Mouse (Mus musculus) CD4-positive, CD25-positive, alpha-beta regulatory T cell, adult 2 months (primary cell): ENCODE data around the gene Atp11a.

Experiments used
- DNase-seq: peaks from one replicate; pipeline ENCODE4 v3.0.0-alpha.2; 2012; ENCODE audit warnings: low read depth, low spot score

Atp11a gene

DNA sequence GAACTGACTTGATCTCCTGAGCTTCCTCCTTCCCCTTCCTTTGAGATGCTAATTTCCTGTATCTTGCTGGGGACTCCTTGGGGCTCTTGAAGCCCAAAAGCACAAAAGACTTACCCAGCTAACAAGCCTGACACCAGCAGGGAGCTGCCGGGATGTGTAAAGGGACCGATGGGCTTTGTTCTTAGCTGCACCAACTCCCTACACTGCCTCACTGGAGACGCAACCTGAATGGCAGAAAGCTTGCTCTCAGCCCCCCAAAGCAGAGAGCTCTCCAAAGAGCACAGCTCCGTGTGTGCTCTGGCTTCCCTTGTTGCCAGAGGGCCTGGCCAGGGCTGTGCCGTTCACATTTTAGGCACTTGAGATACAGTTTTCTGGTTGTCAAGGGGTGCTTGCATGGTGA lies 114.6 kb downstream of the Atp11a start:
- no peak for DNase-seq

DNA sequence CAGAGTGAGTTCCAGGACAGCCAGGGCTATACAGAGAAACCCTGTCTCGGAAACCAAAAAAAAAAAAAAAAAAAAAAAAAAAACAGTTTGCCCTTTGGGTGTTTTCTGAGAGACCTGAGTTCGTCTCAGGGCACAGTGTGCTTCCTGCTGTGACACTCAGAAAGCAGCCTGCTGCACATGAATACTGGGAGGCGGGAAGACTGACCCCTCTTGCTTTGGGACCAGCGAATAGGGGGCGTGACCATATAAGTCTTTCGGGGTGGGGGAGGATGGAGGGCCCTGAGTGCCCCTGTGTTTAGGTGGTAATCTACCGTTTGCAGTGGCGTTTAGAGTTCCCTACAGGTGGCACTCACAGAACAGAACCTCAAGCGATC lies 116.2 kb downstream of the Atp11a start:
- DNase-seq: peak; percentile 16

DNA sequence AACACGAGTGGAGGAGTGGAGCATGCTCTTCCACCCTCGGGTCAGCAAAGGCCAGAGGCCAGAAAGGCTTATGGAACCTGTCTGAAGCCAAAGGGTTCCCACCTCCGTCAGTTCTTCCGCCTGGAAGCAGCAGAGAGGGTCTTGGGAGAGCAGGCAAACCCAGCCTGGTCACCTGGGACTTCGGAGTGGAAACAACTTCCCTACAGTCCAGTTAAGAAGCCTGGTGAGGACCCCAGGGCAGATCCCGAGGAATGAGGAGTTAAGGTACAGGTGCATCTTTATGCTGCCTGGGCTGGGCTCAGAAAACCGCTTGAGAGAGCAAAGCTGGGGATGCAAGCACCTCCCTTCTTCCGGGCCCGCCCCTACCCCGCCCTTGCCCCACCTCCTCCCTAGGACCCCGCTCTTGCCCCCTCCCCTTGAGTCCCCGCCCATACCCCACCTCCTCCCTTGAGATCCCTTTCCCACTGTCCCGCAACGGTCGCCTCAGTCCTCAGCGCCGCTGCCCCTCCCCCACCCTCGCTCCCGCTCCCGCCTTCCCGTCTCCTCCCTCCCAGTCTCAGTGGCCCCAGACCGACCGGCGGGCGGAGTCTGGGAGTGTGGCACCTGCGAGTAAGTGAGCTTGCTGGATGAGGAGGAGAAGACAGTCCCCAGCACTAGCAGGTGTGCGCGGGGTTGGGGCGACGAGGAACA lies 116.7 kb downstream of the Atp11a start, which contains the start of gene Mcf2l:
Mcf2l (plus strand) TSS at position 450 of the 690 bp plus-strand sequence.
- peak; percentile 61 for DNase-seq

DNA sequence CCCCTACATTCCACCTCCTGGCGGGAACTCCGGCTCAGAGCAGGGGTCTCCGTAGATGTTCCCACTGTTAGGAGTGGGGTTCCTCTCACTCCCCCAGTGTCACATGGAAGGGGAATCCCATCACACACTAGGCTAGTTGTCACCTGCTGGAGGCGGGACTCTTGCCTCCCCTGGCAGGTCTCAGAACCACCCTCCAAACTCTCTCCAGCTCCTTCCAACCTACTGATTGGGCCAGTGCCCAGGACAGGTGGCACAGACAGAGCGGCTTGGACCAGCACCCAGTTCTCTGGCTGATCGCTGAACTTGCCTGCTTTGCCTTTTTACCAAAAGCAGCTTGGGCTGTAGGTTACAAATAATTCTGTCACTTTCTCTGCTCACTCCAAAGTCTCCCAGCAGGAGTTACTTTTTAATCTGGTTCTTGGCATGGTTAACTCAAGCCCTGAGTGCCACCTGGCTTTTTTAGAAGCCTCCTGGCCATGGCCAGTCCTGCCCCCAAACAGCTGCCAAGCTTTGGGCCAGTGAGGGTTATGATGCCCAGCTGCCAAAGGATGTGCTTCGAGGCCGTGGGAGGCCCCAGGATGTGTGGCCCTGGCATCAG lies 117.5 kb downstream of the Atp11a start:
- peak; percentile 18 for DNase-seq

- DNase-seq: no peak
These were observed 118.2 kb downstream of the Atp11a start for GRCm38 (mm10) chr8:12874971-12875370.

DNA sequence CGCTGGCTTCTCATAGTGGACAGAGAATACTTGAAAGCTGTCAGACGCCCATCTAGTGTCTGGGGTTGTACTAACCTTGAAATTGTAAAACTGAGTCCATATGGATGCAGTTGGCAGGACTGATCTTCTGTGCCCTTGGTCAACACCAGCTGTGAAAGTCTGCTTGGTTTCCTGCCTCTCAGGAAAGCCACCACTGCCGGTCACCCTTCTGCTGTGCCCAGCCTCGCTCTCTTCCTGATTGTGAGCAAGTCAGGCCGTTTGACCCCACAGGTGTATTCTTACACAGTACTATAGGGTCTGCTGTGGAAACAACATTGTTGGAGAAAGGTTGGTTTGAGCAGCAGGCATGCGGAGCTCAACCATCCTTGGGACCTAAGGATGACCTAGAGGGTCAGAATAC lies 120.3 kb downstream of the Atp11a start:
- DNase-seq: no peak

DNA sequence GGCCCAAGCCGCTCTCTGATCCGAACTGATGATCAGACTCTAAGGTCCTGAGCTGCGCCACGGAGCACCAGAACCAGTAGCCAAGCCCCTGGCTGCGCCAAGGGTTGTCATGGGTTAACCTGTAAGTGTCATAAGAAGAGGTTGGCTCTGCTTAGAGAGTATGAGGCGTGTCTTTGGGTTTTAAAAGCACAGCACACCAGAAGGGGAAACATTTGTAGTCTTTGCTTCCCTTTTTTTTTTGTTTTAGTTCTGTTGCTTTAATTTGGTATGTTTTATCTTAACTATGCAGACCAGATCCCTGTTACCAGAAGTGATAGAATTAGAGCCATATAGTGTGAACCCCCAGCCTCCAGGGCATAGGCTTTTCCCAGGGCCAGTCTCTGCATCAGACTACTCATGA lies 123.3 kb downstream of the Atp11a start:
- no peak for DNase-seq

- DNase-seq: no peak
These were observed 126.5 kb downstream of the Atp11a start for GRCm38 (mm10) chr8:12883051-12884004.

GRCm38 (mm10) chr8:12887772-12888435 lies 131.1 kb downstream of the Atp11a start:
- DNase-seq: no peak

DNA sequence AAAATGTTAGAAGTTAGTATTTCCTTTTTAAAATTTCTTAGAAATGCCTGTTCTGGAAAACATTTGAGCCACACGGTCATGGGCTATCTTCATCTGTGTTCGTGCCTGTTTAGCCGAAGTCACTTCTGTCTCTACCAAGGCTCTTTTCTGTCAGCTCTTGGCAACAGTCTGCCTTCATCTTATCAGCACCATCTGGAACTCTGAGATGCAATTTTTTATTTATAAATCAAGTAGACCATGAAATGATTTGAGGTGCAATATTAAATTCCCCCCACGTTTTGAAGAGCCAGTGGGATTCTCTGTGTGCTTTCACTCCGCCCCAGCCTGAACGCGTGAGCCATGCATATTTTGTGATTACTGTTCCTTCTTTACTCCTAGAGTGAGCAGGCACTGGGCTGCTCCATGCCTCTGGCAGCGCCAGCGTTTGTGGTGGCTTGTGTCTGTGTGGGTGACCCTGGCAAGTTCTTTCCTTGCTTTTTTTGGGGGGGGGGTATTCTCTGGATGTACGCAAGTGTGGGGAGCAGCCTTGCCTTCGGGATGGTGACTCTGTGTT lies 132.3 kb downstream of the Atp11a start:
- no peak for DNase-seq

GRCm38 (mm10) chr8:12892882-12893446 lies 136.2 kb downstream of the Atp11a start:
- DNase-seq: no peak

DNA sequence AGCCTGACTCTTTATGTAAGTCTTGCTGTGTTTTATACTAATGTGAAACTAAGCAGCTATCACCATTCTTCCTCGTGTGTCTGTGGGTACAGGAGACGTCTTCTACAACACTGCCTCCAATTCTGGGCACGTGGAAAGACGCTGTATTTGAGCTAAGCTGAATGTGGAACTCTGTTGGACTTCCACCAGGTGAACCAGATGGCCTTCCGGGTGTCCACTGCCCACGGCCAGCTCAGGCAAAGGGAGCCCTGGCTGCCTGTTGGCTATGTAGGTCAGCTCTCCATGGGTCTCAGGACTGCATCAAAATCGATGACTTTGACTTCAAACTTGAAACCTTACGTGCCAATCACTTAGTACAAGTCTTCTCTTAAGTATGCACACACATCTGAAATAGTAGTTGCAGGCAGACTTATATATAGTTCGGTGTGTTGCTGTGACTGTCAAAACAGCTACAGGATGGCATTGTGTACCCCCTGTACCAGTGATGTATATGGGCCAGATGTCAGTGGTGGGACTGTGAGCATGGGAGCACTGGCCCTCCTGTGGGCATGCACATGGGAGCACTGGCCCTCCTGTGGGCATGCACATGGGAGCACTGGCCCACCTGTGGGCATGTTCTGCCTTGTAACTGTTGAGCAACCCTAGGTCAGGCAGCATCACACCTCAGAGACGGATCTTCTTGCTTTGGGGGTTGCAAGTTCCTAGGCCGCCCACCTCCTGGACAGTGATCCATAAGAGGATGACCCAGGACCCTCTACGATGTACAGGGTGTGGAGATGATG lies 137.2 kb downstream of the Atp11a start:
- no peak for DNase-seq

DNA sequence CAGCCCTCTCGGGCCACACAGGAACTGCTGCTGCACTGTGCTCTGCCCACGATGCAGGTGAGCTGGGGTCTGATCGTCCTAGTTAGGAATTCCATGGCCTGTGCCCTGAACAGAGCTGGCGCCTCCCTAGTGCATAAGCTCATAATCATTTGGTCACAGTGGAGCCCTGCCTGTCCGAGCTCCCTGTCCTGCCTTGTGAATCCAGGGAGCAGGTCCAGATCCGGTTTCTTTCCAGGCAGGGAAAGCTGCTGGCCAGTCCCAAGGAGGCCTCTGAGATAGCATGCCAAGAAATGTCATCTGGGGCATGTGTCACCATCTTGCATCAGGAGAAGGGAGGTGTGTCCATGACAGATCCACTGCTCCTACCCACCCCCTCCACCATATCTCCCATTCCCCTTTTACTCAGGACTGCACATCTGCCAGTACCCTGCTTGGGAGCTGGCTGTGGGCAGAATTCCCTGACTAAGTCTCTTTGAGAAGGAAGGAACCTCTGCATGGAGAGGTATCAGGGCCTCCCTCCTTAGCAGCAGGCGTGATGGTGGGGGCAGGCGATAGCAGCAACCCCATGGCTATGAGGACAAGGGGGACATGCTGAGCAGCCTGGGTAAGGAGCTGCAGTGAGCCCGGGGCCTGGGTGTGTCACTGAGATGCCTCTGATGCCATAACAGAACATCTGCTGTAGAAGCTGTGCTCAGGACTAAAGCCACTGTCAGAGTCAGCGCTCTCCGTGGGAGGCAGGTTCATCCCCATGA lies 138.1 kb downstream of the Atp11a start:
- DNase-seq: no peak

GRCm38 (mm10) chr8:12895535-12896150 lies 138.8 kb downstream of the Atp11a start:
- DNase-seq: no peak

DNA sequence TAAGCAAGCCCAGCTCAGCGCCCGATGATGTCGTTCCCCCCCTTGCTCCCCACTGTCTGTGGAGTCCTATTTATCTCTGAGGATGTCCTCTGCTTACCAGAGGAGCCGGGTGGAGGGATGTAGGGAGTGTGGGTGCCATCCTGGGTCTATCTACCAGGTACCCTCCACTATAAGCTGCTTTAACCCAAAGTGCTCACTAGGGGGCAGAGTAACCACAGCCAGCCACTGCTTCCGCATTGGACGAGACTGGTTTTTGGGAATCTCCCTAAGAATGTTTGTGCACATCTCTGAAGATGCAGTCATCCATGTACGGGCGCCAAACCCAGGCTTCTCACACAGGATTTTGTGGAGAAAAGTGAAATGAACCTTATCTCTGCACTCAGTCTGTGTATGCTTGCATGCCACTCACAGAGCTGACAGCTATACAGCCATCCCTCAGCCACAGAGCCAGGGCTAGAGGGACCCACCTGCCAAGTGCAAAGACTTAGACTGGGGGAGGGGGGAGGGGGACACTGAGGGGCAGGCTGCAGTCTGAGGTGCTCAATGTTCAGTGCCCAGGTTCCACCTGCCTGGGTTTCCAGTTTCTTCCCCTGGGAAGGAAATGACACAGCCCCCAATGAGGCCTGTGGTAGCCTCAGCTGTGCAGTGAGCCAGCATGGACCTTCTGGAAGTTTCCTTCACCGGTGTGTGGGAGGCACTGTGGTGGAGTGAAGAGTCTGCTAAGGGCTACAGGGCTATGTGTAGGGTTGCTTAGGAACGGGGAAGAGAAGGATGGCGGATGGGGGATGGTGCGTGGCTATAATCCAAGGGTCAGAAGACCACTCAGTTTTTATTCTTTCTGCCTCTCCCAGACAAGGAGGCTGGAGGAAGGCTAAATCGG lies 139.9 kb downstream of the Atp11a start:
- DNase-seq: peak; percentile 44

GRCm38 (mm10) chr8:12897815-12898214 lies 141.0 kb downstream of the Atp11a start:
- DNase-seq: no peak

GRCm38 (mm10) chr8:12903790-12904415 lies 147.1 kb downstream of the Atp11a start:
- no peak for DNase-seq

GRCm38 (mm10) chr8:12905122-12905521 lies 148.3 kb downstream of the Atp11a start:
- DNase-seq: no peak
